Mouse (Mus musculus) lung, postnatal 10 days (tissue): ENCODE results near the gene Phox2b.
A peak's percentile ranks its signal among the peaks of the same experiment; 100 is the strongest.

Experiments
- DNase-seq: peaks from one replicate; pipeline ENCODE4 v3.0.0; 2021

The Phox2b gene

GRCm38 (mm10) chr5:67098733-67099323 lies at the start of gene Phox2b:
Phox2b (minus strand) TSS chr5:67099301.
- DNase-seq = no peak

GRCm38 (mm10) chr5:67142622-67143021 lies 43.5 kb upstream of the Phox2b start:
- no peak for DNase-seq

GRCm38 (mm10) chr5:67139052-67140015 lies 40.2 kb upstream of the Phox2b start:
- DNase-seq = no peak

- no peak for DNase-seq
Observed at GRCm38 (mm10) chr5:67138643-67139042, 39.5 kb upstream of the Phox2b start.

- DNase-seq = peak; percentile 8
Observed at GRCm38 (mm10) chr5:67134698-67135097, 35.6 kb upstream of the Phox2b start.

GRCm38 (mm10) chr5:67131671-67132070 lies 32.6 kb upstream of the Phox2b start:
- no peak for DNase-seq

- DNase-seq = no peak
Observed at GRCm38 (mm10) chr5:67106261-67106660, 7.2 kb upstream of the Phox2b start.

- no peak for DNase-seq
Observed at GRCm38 (mm10) chr5:67103016-67103415, 3.9 kb upstream of the Phox2b start.

GRCm38 (mm10) chr5:67101793-67102600 lies 2.9 kb upstream of the Phox2b start:
- DNase-seq = peak; percentile 18

- no peak for DNase-seq
Observed at GRCm38 (mm10) chr5:67101395-67101760, 2.3 kb upstream of the Phox2b start.

GRCm38 (mm10) chr5:67100564-67101394 lies 1.7 kb upstream of the Phox2b start:
- DNase-seq = no peak

GRCm38 (mm10) chr5:67099393-67100271 lies 531 bp upstream of the Phox2b start:
- no peak for DNase-seq

- DNase-seq = no peak
Observed at GRCm38 (mm10) chr5:67098051-67098732, 909 bp downstream of the Phox2b start.

- no peak for DNase-seq
Observed at GRCm38 (mm10) chr5:67097106-67098050, 1.7 kb downstream of the Phox2b start.

- DNase-seq = peak; percentile 19
Observed at GRCm38 (mm10) chr5:67096378-67096771, 2.7 kb downstream of the Phox2b start.

GRCm38 (mm10) chr5:67095651-67096377 lies 3.3 kb downstream of the Phox2b start:
- DNase-seq = no peak

GRCm38 (mm10) chr5:67095153-67095552 lies 3.9 kb downstream of the Phox2b start:
- DNase-seq = no peak

GRCm38 (mm10) chr5:67093991-67094390 lies 5.1 kb downstream of the Phox2b start:
- no peak for DNase-seq

- no peak for DNase-seq
Observed at GRCm38 (mm10) chr5:67091766-67092165, 7.3 kb downstream of the Phox2b start.
